Mouse (Mus musculus) hematopoietic multipotent progenitor cell, adult 10-12 weeks (in vitro differentiated cells): ENCODE data around the gene Smcp. TPM values are rescaled to one million over a fixed set of nuclear protein-coding genes. Genes with fewer than 3 reads are reported as not detected.

Source experiments
- polyA plus RNA-seq: library from polyadenylated mRNA; stranded (reverse); fragments of >175 nt; gene quantifications from 2 replicates; pipeline ENCODE4 v1.2.3, GENCODE M21; 2012; ENCODE audit warnings: low replicate concordance

Gene Smcp
- not detected in 2 replicates for polyA plus RNA-seq

DNA sequence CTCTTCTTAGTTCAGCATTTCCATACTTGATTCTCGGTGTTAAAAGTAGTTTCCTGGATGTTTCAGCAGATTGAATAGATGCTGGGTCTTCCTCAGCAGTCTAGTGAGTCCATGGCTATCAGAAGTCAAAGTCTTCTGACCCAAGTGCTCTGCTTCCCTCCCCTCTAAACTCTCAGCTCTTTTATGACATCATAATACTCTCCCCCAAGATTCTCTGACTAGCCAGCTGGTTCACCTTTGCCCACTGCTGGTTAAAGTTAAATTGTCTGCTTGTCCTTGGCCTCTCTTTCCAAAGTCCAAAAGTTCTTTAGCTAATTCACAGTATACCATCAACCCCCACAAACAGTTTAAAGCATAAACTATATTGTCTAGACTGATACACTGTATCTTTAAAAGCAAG, at the start of gene Smcp:
Smcp (minus strand) TSS at position 140 of the 400 bp plus-strand sequence.

DNA sequence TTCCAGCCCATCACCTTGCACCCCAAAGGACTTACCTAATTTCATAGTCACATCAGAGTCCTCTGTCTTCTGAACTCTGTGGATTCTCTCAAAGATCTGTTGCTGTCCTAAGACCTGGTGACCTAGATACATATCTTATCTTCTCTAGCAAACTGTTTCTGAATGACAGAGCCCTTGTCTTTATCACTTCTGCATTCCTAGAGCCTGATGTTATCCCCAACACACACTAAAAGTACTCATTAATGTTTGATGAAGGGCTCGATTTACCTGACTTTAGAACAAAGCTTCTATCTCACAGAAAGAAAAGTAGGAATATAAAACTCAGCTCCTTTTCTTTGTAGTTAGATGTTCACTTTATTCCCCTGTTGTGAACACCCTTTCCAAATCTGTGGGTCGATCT, 32.8 kb upstream of the Smcp start, which contains the start of gene Lce6a:
Lce6a (minus strand) TSS at position 101 of the 400 bp plus-strand sequence.

DNA sequence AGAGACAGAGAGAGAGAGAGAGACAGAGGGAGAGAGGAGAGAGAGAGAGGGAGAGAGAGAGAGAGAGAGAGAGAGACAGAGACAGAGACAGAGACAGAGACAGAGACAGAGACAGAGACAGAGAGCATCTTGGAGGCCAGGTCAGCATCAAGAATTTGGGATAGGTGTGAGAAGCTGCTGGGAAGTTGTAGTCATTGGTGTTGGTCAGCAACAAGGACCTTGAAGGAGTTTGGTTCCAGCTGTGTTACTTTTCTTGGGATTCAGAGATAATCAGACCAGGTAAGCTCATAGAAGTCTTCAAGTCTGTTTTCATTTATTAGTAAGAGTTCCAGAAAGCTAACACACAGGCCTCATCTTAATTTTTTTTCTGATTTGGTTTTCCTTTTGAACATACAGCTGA, 18.6 kb upstream of the Smcp start, which contains the start of gene 2210017I01Rik:
2210017I01Rik (minus strand) TSS at position 101 of the 400 bp plus-strand sequence.

DNA sequence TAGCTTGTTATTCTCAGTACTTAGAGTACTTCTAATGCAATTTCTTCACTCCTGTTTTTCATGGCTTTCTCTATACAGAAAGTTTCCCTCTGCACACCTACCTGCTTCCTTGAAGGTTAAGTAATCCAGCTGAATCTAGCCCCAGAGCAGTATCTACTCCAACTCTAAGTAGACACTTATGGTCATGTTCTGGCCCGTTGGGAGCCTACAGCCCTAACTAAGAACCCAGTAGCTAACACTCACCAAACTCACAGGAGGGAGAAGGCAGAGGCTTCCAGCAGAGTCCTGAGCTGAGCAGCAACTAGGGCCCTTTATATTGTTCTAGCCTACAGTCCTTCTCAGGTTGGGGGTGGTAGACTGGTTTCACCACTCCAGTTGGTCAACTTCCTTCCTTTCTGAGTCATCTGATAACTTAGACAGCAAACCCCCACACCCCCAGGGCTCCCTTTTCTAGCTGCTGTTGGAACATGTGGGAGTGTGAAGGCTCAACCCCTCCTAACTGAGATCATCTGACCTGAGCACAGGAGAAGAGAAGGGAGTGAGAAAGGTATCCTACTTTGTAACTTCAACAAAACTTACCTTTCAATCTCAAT, 15.3 kb downstream of the Smcp start, which contains the start of gene Ivl:
Ivl (minus strand) TSS at position 287 of the 593 bp plus-strand sequence.

DNA sequence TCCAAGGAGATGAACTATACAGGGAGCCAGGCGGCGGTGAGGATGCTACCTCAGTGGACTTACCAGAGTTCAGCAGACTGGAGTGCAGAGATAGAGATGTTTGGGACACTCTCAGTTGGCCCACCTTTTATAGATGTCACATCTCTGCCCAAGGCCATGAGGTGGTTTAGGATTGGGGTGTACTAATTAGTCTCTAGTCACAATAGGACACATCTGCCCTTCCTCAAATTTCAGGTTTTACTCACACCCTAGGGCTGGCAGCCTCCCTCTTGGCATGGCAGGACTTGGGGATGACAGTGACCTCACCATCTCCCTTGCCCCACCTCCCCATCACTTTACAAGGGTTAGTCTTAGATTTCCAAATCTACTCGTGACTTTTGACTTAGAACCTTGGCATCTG, 54.4 kb downstream of the Smcp start, which contains the start of gene 2310046K23Rik:
2310046K23Rik (minus strand) TSS at position 101 of the 400 bp plus-strand sequence.

Other genes with a start within 250 kb of the Smcp start
- not detected in 2 replicates for gene Sprr2d, start 249.9 kb downstream of the Smcp start, polyA plus RNA-seq
- not detected in 2 replicates for gene Sprr2e, start 236.9 kb downstream of the Smcp start, polyA plus RNA-seq
- gene Sprr2f, start 223.8 kb downstream of the Smcp start, polyA plus RNA-seq, result not detected in 2 replicates
- gene Sprr2h, start 203.3 kb downstream of the Smcp start, polyA plus RNA-seq, result not detected in 2 replicates
- not detected in 2 replicates for gene Sprr2i, start 181.0 kb downstream of the Smcp start, polyA plus RNA-seq
- not detected in 2 replicates for gene Sprr2j-ps, start 170.9 kb downstream of the Smcp start, polyA plus RNA-seq
- gene Gm9774, start 159.6 kb downstream of the Smcp start, polyA plus RNA-seq, result 4.6 and 11.5 TPM in 2 replicates
- gene Sprr2k, start 156.4 kb downstream of the Smcp start, polyA plus RNA-seq, result not detected in 2 replicates
- gene Sprr1b, start 150.2 kb downstream of the Smcp start, polyA plus RNA-seq, result not detected in 2 replicates
- not detected in 2 replicates for gene Sprr3, start 130.3 kb downstream of the Smcp start, polyA plus RNA-seq
- gene Sprr1a, start 103.1 kb downstream of the Smcp start, polyA plus RNA-seq, result not detected in 2 replicates
- gene Sprr4, start 88.5 kb downstream of the Smcp start, polyA plus RNA-seq, result not detected in 2 replicates
- not detected in 2 replicates for gene 2310046K23Rik, start 54.5 kb downstream of the Smcp start, polyA plus RNA-seq
- gene Ivl, start 15.3 kb downstream of the Smcp start, polyA plus RNA-seq, result not detected in 2 replicates
- not detected in 2 replicates for gene 2210017I01Rik, start 18.5 kb upstream of the Smcp start, polyA plus RNA-seq
- gene Lce6a, start 32.7 kb upstream of the Smcp start, polyA plus RNA-seq, result not detected in 2 replicates
- gene Lce1a1, start 59.3 kb upstream of the Smcp start, polyA plus RNA-seq, result not detected in 2 replicates
- gene Lce1b, start 67.9 kb upstream of the Smcp start, polyA plus RNA-seq, result not detected in 2 replicates
- not detected in 2 replicates for gene Lce1a2, start 81.3 kb upstream of the Smcp start, polyA plus RNA-seq
- not detected in 2 replicates for gene Lce1c, start 90.2 kb upstream of the Smcp start, polyA plus RNA-seq
- gene Lce1d, start 98.2 kb upstream of the Smcp start, polyA plus RNA-seq, result not detected in 2 replicates
- not detected in 2 replicates for gene Lce1e, start 120.1 kb upstream of the Smcp start, polyA plus RNA-seq
- gene Lce1f, start 131.4 kb upstream of the Smcp start, polyA plus RNA-seq, result not detected in 2 replicates
- gene Gm38119, start 150.1 kb upstream of the Smcp start, polyA plus RNA-seq, result not detected in 2 replicates
- not detected in 2 replicates for gene Lce1g, start 163.3 kb upstream of the Smcp start, polyA plus RNA-seq
- gene Lce1h, start 176.1 kb upstream of the Smcp start, polyA plus RNA-seq, result not detected in 2 replicates
- not detected in 2 replicates for gene Lce1i, start 189.9 kb upstream of the Smcp start, polyA plus RNA-seq
- not detected in 2 replicates for gene Lce1j, start 201.5 kb upstream of the Smcp start, polyA plus RNA-seq
- not detected in 2 replicates for gene Lce1k, start 218.9 kb upstream of the Smcp start, polyA plus RNA-seq
- gene Kprp, start 238.2 kb upstream of the Smcp start, polyA plus RNA-seq, result not detected in 2 replicates